Mouse (Mus musculus): ENCODE measurements around the gene Trmt44.

Gene Trmt44

GRCm38 (mm10) chr5:35541059-35541790 is 33.6 kb downstream of the Trmt44 start:
- DNase-seq (ENCODE audit: low spot score in 2 of 2) = no peak

- DNase-seq (ENCODE audit: low spot score in 2 of 2) = no peak
Measured at GRCm38 (mm10) chr5:35540555-35540954, 34.3 kb downstream of the Trmt44 start.

GRCm38 (mm10) chr5:35539576-35539975 is 35.3 kb downstream of the Trmt44 start:
- no peak for DNase-seq (ENCODE audit: low spot score in 2 of 2)

GRCm38 (mm10) chr5:35538022-35538421 is 36.8 kb downstream of the Trmt44 start:
- DNase-seq (ENCODE audit: low spot score in 2 of 2) = no peak

GRCm38 (mm10) chr5:35537474-35537873 is 37.4 kb downstream of the Trmt44 start:
- DNase-seq (ENCODE audit: low spot score in 2 of 2) = no peak

GRCm38 (mm10) chr5:35536271-35536670 is 38.6 kb downstream of the Trmt44 start:
- no peak for DNase-seq (ENCODE audit: low spot score in 2 of 2)

DNA sequence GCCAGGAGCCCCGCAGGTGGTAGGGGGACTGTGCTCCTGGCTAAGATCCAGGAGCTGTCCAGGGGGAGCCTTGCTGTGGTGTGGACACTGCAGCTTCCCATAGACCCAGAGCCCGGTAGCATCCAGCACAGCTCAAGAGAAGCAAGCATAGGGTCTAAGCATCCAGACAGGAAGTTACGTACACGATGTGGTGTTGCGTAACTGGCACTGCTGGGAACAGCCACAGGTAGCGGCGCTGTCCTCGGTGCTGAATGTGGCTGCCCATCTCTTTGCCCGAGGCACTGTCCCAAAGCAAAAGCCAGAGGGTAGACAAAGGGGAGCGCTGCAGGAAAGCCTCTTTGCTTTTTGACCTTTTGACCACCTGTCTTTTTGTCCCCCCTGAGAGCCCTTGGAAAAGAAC is 43.3 kb downstream of the Trmt44 start:
- no peak for DNase-seq (ENCODE audit: low spot score in 2 of 2)

DNA sequence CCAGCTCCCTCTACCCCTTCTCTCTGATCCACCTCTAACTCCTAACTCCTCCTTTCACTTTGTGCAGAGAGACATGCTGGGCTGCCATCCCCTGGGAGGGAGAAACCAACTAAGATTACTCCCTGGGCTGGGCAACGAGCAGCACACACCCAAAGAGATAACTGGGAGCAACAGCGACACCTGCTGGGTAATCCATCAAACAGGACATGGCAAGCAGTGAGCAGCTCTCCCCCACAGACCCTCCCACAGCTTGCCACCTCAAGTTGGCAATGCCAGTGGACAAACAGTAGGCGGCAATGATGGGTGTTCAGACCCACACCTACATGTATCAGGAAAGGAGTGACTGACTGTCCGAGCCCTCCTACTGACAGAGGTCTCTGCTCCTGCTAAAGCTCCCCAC is 44.4 kb downstream of the Trmt44 start:
- DNase-seq (ENCODE audit: low spot score in 2 of 2) = peak in 1 of 2 experiments; percentile 14

GRCm38 (mm10) chr5:35525469-35526123 is 49.3 kb downstream of the Trmt44 start, which contains the start of gene Cpz:
Cpz (minus strand) TSS chr5:35525698.
- DNase-seq (ENCODE audit: low spot score in 2 of 2) = no peak

DNA sequence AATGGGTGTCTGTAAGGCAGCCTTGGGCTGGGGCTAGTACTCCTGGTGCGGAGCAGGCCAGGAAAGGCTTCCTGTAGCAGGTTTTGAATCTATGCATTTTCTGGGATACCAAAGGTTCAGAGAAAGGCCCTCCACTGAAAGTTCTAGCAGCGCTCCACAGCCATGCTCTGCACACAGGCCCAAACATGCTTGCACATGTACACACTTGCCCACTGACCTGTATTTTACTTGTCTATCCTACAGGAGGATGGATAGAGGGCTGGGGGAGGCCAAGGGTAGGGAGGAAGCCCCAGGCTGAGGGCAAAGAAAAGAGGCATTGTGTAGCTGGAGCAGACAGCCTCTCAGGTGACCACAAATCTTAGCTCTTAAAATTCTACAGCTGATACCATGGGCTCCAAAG is 50.5 kb downstream of the Trmt44 start:
- DNase-seq (ENCODE audit: low spot score in 2 of 2) = no peak

- DNase-seq (ENCODE audit: low spot score in 2 of 2) = peak in 1 of 2 experiments; percentile 21
Measured at GRCm38 (mm10) chr5:35523735-35524134, 51.1 kb downstream of the Trmt44 start.

- no peak for DNase-seq (ENCODE audit: low spot score in 2 of 2)
Measured at GRCm38 (mm10) chr5:35516781-35517180, 58.1 kb downstream of the Trmt44 start.

GRCm38 (mm10) chr5:35510589-35510988 is 64.3 kb downstream of the Trmt44 start:
- no peak for DNase-seq (ENCODE audit: low spot score in 2 of 2)
